Mouse (Mus musculus): ENCODE results near the gene Rpl22.
A peak's percentile ranks its signal among the peaks of the same experiment; 100 is the strongest.

DNA sequence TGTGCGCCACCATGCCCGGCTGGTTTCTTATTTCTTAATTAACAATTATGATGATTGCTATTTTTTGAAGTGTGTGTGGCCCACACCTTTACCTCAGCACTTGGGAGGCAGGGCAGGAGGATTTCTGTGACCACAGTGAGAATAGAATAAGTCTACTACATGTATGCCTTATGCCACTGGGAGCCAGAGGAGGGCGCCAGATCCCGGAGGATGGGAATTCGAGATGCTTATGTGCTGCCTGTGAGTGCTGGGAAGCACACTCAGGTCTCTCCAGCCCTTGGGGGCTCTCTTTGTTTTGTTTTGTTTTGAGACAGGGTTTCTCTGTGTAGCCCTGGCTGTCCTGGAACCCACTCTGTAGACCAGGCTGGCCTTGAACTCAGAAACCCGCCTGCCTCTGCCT lies 3.1 kb downstream of the Rpl22 start:
- TF ChIP-seq POLR2A (IDR thresholded peaks at IDR 0.05; ENCODE audit: extremely low read depth, insufficient read depth, low read length) (no peak), CTCF (IDR thresholded peaks at IDR 0.05; ENCODE audit: low read depth, low read length) (peak; percentile 67)
